ENCODE assay signal across 23 mouse cellular contexts in genomic region chr6:86577504-86577903, GRCm38 (mm10). TPM values are rescaled to one million over a fixed set of nuclear protein-coding genes. Genes with fewer than 3 reads are reported as not detected.
DNase-seq lines count a peak whose midpoint lies in the region; ATAC-seq and TF ChIP-seq lines count a peak whose summit lies in the region.
"Had no signal": no experiment of that assay in that cellular context is flagged by ENCODE, and none has a peak within 500 bp of the region (broad histone marks: within the 10 kb centered on the region; RNA-seq: fewer than 3 reads in every experiment).

No protein-coding gene starts in this region.

- 78% methylated on average over 6 of the region's 6 CpGs for WGBS in embryonic facial prominence, embryonic 13.5 days
- WGBS in embryonic facial prominence, embryonic 10.5 days: 84% methylated on average over 6 of the region's 6 CpGs
- 62% methylated on average over 6 of the region's 6 CpGs for WGBS in lung, embryonic 15.5 days
- WGBS in lung, postnatal 0 days: 43% methylated on average over 6 of the region's 6 CpGs
- WGBS in lung, adult 2 months: 57% methylated on average over 6 of the region's 6 CpGs

- TF ChIP-seq EP300 in lung, postnatal 0 days (IDR thresholded peaks at IDR 0.05): no peak

- no peak overlapping the region for H3K4me3 ChIP-seq in embryonic facial prominence, embryonic 13.5 days
- no peak overlapping the region for H3K4me3 ChIP-seq in embryonic facial prominence, embryonic 10.5 days
- no peak overlapping the region for H3K4me3 ChIP-seq in lung, embryonic 15.5 days
- no peak overlapping the region for H3K4me3 ChIP-seq in lung, postnatal 0 days (ENCODE audit: low read depth, low read length)
- H3K4me3 ChIP-seq in lung, adult 2 months (replicated peaks; ENCODE audit: extremely low read depth, low read depth, low read length): no peak overlapping the region
- H3K4me3 ChIP-seq: forebrain, embryonic 13.5 days; forebrain, embryonic 15.5 days had no signal

- no peak for TF ChIP-seq POLR2A in lung, adult 2 months (IDR thresholded peaks at IDR 0.05; ENCODE audit: borderline replicate concordance, extremely low read depth, low read depth, low read length)

- H3K9ac ChIP-seq in embryonic facial prominence, embryonic 13.5 days: 0 out of 2 replicates have a peak overlapping the region, but pooled peaks have one; percentile 16
- H3K9ac ChIP-seq in lung, embryonic 15.5 days: no peak overlapping the region
- H3K9ac ChIP-seq in lung, postnatal 0 days (replicated peaks; ENCODE audit: low read depth): no peak overlapping the region
- H3K9ac ChIP-seq: forebrain, embryonic 13.5 days; forebrain, embryonic 15.5 days had no signal

- H3K4me1 ChIP-seq in embryonic facial prominence, embryonic 13.5 days: peaks cover 10% of the 10 kb centered on the region; the same call in 1 of the 2 replicates
- peaks cover 19% of the 10 kb centered on the region for H3K4me1 ChIP-seq in embryonic facial prominence, embryonic 10.5 days
- H3K4me1 ChIP-seq in lung, embryonic 15.5 days: peaks cover 34% of the 10 kb centered on the region
- peaks cover 8% of the 10 kb centered on the region; the same call in 1 of the 2 replicates for H3K4me1 ChIP-seq in lung, postnatal 0 days (ENCODE audit: insufficient read depth, low read depth, low read length)
- peaks cover 5% of the 10 kb centered on the region for H3K4me1 ChIP-seq in lung, adult 2 months (ENCODE audit: control insufficient read depth, insufficient read depth, low read length)
- H3K4me1 ChIP-seq: forebrain, embryonic 15.5 days had no signal

- no peak overlapping the region for H3K27ac ChIP-seq in embryonic facial prominence, embryonic 13.5 days
- no peak overlapping the region for H3K27ac ChIP-seq in embryonic facial prominence, embryonic 10.5 days (replicated peaks)
- peak overlapping the region; percentile 70; the same call in 1 of the 2 replicates for H3K27ac ChIP-seq in lung, embryonic 15.5 days
- peak overlapping the region; percentile 9; the same call in 1 of the 2 replicates for H3K27ac ChIP-seq in lung, postnatal 0 days (ENCODE audit: low read length)
- H3K27ac ChIP-seq: forebrain, embryonic 13.5 days; forebrain, embryonic 15.5 days had no signal

- H3K4me2 ChIP-seq in embryonic facial prominence, embryonic 13.5 days: no peak overlapping the region
- no peak overlapping the region for H3K4me2 ChIP-seq in lung, embryonic 15.5 days
- no peak overlapping the region for H3K4me2 ChIP-seq in lung, postnatal 0 days (replicated peaks; ENCODE audit: low read depth, low read length)
- H3K4me2 ChIP-seq: forebrain, embryonic 13.5 days; forebrain, embryonic 15.5 days had no signal

- no peak for ATAC-seq in embryonic facial prominence, embryonic 13.5 days (ENCODE audit: insufficient number of reproducible peaks, insufficient read depth, low FRiP score, low TSS enrichment, low read depth)
- no peak for ATAC-seq in lung, embryonic 15.5 days (ENCODE audit: borderline replicate concordance, extremely low read depth, low FRiP score, low TSS enrichment)
- peak; percentile 52; the same call in 1 of the 2 replicates for ATAC-seq in lung, postnatal 0 days
- ATAC-seq: activated CD4-positive, CD25-positive, alpha-beta regulatory T cell, adult 4 months; CD4-positive, CD25-positive, alpha-beta regulatory T cell, adult 4 months; forebrain, embryonic 13.5 days; forebrain, embryonic 15.5 days had no signal

- no peak for TF ChIP-seq CTCF in lung, postnatal 0 days (IDR thresholded peaks at IDR 0.05)
- TF ChIP-seq CTCF in lung, adult 2 months (IDR thresholded peaks at IDR 0.05; ENCODE audit: insufficient read depth, low read length): no peak

- H3K9me3 ChIP-seq in embryonic facial prominence, embryonic 13.5 days: no peaks in the 10 kb centered on the region
- H3K9me3 ChIP-seq in embryonic facial prominence, embryonic 10.5 days: no peaks in the 10 kb centered on the region
- no peaks in the 10 kb centered on the region for H3K9me3 ChIP-seq in lung, embryonic 15.5 days
- no peaks in the 10 kb centered on the region for H3K9me3 ChIP-seq in lung, postnatal 0 days (ENCODE audit: low read length)
- H3K9me3 ChIP-seq: forebrain, embryonic 13.5 days; forebrain, embryonic 15.5 days; G1E had no signal

- DNase-seq in embryonic facial prominence, embryonic 10.5 days (ENCODE audit: low spot score): no peak
- no peak for DNase-seq in lung, postnatal 10 days
- peak; percentile 71 for DNase-seq in lung, postnatal 0 days (ENCODE audit: low spot score)
- DNase-seq in lung, adult 2 months: no peak
- DNase-seq in lung, postnatal 36 days: peak; percentile 38
- no peak for DNase-seq in lung, adult 18-20 months
- DNase-seq: adrenal gland, adult 8-10 months; adrenal gland, postnatal 14 days; adrenal gland, postnatal 36 days; B cell, adult 2 months; cerebellum, adult 11-12 months; cerebellum, adult 2 months; cerebellum, adult 9-10 months; cerebellum, postnatal 10 days had no signal

- no peaks in the 10 kb centered on the region for H3K27me3 ChIP-seq in embryonic facial prominence, embryonic 13.5 days
- no peaks in the 10 kb centered on the region for H3K27me3 ChIP-seq in embryonic facial prominence, embryonic 10.5 days (replicated peaks; ENCODE audit: low read depth, poor library complexity, severe bottlenecking)
- no peaks in the 10 kb centered on the region for H3K27me3 ChIP-seq in lung, embryonic 15.5 days
- no peaks in the 10 kb centered on the region for H3K27me3 ChIP-seq in lung, postnatal 0 days (replicated peaks; ENCODE audit: insufficient read depth, low read length)
- H3K27me3 ChIP-seq: CH12.LX; forebrain, embryonic 13.5 days; forebrain, embryonic 15.5 days; Patski had no signal

- H3K36me3 ChIP-seq in embryonic facial prominence, embryonic 13.5 days: no peaks in the 10 kb centered on the region
- no peaks in the 10 kb centered on the region for H3K36me3 ChIP-seq in embryonic facial prominence, embryonic 10.5 days (replicated peaks)
- no peaks in the 10 kb centered on the region for H3K36me3 ChIP-seq in lung, embryonic 15.5 days
- H3K36me3 ChIP-seq in lung, postnatal 0 days (ENCODE audit: insufficient read depth, low read length): no peaks in the 10 kb centered on the region
- H3K36me3 ChIP-seq: forebrain, embryonic 15.5 days; G1E had no signal

RNA-seq across cellular contexts. Expression of gene Asprv1, which starts 50.5 kb away (rescaled TPM):
- 12.1 and 13.4 TPM in 2 replicates for polyA plus RNA-seq in embryonic facial prominence, embryonic 13.5 days (2015; fragmentation: Nextera tagmentation; extraction: Ambion mirVana)
- 0.69 and 1.3 TPM in 2 replicates for polyA plus RNA-seq in embryonic facial prominence, embryonic 10.5 days (2016; fragmentation: Nextera tagmentation; extraction: Ambion mirVana)
- polyA plus RNA-seq in lung, embryonic 15.5 days (2015; fragmentation: Nextera tagmentation; extraction: Ambion mirVana): 1.0 TPM in 2 replicates
- polyA plus RNA-seq in lung, postnatal 0 days (2015; fragmentation: Nextera tagmentation; extraction: Ambion mirVana): 4.4 and 4.6 TPM in 2 replicates
- 0.43 and 263 TPM in 2 replicates for polyA plus RNA-seq in lung, adult 2 months (2012; rRNA removed)
- polyA plus RNA-seq: G1E, Patski had no signal

RNA-seq across cellular contexts. Expression of gene Pcbp1, which starts 51.4 kb away (rescaled TPM):
- polyA plus RNA-seq in embryonic facial prominence, embryonic 13.5 days (2015; fragmentation: Nextera tagmentation; extraction: Ambion mirVana): 270 and 423 TPM in 2 replicates
- 560 and 592 TPM in 2 replicates for polyA plus RNA-seq in embryonic facial prominence, embryonic 10.5 days (2016; fragmentation: Nextera tagmentation; extraction: Ambion mirVana)
- 554 and 556 TPM in 2 replicates for polyA plus RNA-seq in lung, embryonic 15.5 days (2015; fragmentation: Nextera tagmentation; extraction: Ambion mirVana)
- 317 and 353 TPM in 2 replicates for polyA plus RNA-seq in lung, postnatal 0 days (2015; fragmentation: Nextera tagmentation; extraction: Ambion mirVana)
- 161 TPM in 2 replicates for polyA plus RNA-seq in lung, adult 2 months (2012; rRNA removed)

Comparison
In these comparisons a context has a peak if more than half of its experiments do, and no peak if none do; other contexts are left out.
1. DNase-seq: peak in lung, postnatal 0 days (single experiment) and lung, postnatal 36 days (single experiment); none in embryonic facial prominence, embryonic 10.5 days (single experiment), lung, postnatal 10 days (single experiment), lung, adult 2 months (single experiment) and lung, adult 18-20 months (0 of 2).
2. H3K27ac ChIP-seq: peak in lung, embryonic 15.5 days (single experiment) and lung, postnatal 0 days (single experiment); none in embryonic facial prominence, embryonic 13.5 days (single experiment) and embryonic facial prominence, embryonic 10.5 days (single experiment).